Mouse (Mus musculus): Measurements from ENCODE around the gene Pdzd7.
A peak's percentile ranks its signal among the peaks of the same experiment; 100 is the strongest.

DNA sequence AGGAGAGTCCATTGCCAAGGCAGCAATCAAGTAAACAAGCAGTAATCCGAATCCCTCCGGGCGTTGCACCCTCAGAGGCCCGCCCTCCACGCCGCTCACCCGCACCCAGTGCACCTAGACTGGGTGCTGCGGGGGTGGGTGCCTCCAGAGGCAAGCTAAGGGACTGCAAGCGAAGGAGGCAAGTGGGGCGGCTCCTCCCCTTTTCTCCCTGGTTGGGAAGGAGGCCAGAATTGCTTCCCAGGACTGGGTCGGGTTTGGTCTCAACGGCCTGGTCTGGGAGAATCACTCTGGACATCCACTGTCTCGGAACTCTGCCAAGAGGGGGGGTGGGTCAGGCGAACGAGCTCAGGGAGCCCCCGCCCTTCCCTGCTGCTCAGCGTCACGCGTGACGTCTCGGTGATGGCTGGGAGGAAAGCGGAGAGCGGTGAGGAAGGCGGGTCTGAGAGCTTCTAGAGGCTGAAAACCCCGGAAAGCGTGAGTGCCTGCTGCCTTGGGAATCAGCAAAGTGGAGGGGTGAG lies 2.0 kb upstream of the Pdzd7 start, which contains the start of gene Sfxn3:
- TF ChIP-seq CTCF (IDR thresholded peaks at IDR 0.05; ENCODE audit: low read depth) = peak; percentile 85
- no peak for TF ChIP-seq EP300 (IDR thresholded peaks at IDR 0.05; ENCODE audit: low read depth)
